Mouse (Mus musculus) erythroblast, adult 5-6 weeks (primary cell): ENCODE measurements around the gene Mmp15. TPM values are rescaled to one million over a fixed set of nuclear protein-coding genes. Genes with fewer than 3 reads are reported as not detected.
"Not testable (repeated sequence)": the region's sequence is repeated elsewhere in the genome, so short reads cannot be mapped to it uniquely, and the experiment has no call there.

ENCODE experiments used
- ATAC-seq: replicated peaks from 2 replicates; pipeline ENCODE4 v1.8.0; 2016; ENCODE audit warnings: moderate number of reproducible peaks, mild to moderate bottlenecking, moderate TSS enrichment, inconsistent platforms; ENCODE audit not compliant: poor library complexity, low FRiP score, severe bottlenecking
- total RNA-seq, 2 experiments: library from RNA; stranded (forward) in 1 of 2; stranded (reverse) in 1 of 2; fragments of 150-400 nt in 1 of 2; fragments of 200-764, 138-1000 nt in 1 of 2; gene quantifications; 2 replicates each; pipeline versions ENCODE4 v1.2.3 to v1.2.4; 2015 to 2017; ENCODE audit warnings: low replicate concordance in 2 of 2

Gene Mmp15
- total RNA-seq, 2 experiments from 2014 or later = not detected

- ATAC-seq = no peak
These were observed 22.4 kb downstream of the Mmp15 start for GRCm38 (mm10) chr8:95374429-95374828.

GRCm38 (mm10) chr8:95375374-95375930 lies 23.4 kb downstream of the Mmp15 start:
- ATAC-seq = no peak

DNA sequence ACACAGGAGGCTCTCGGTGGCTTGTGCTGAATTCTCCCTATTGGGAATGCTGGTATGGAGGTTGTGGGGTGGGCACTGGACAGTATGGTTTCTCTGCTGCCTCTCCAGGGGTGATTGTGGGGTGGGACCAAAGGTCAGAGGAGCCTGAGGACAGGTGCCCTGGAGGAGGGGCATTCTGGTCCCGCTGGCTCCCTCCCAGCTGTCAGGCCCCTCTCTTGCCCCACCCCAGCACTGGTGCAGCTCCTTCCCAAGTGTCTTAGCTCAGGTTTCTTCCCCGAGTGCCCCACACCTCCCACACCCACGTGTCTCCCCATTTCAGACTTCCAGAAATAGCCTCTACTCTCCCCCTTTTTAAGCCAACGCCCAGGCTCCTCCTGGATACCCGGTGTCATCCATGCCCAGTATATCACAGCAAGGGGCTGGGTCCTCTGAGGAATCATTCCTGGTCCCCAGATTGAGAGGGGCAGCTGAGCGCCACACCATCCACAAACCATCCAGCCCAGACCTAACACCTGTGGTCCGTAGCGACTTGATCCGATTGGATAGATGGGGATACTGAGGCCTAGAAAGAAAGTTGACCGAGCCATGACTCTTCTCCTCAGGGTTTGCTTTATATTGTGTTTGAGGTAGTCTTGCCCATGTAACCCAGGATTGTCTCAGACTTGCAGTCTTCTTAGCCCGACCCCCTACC lies 24.4 kb downstream of the Mmp15 start:
- ATAC-seq = no peak

GRCm38 (mm10) chr8:95377101-95377500 lies 25.0 kb downstream of the Mmp15 start:
- no peak for ATAC-seq

GRCm38 (mm10) chr8:95377863-95378291 lies 25.8 kb downstream of the Mmp15 start:
- no peak for ATAC-seq

- ATAC-seq = not testable (repeated sequence)
These were observed 26.9 kb downstream of the Mmp15 start for GRCm38 (mm10) chr8:95378928-95379327.

DNA sequence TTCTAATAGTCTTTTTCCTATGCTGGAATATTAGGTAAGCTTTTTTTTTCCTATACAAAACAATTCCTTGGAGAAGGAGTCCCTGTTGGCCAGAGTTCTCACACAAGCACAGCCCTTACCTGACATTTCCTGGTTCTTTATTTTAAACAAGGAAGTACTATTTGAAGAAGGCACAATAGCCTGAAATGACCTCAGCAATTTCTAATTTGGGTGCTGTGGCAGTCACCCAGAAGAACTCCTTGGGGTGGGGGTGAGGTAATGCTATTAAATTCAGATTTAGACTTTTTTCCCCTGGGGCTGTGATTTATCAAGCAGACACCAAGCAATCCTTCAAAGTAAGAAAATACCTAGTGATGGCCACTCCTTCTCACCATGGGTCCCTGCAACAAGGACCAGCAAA lies 28.9 kb downstream of the Mmp15 start:
- no peak for ATAC-seq

- no peak for ATAC-seq
These were observed 29.5 kb downstream of the Mmp15 start for GRCm38 (mm10) chr8:95381595-95381994.

DNA sequence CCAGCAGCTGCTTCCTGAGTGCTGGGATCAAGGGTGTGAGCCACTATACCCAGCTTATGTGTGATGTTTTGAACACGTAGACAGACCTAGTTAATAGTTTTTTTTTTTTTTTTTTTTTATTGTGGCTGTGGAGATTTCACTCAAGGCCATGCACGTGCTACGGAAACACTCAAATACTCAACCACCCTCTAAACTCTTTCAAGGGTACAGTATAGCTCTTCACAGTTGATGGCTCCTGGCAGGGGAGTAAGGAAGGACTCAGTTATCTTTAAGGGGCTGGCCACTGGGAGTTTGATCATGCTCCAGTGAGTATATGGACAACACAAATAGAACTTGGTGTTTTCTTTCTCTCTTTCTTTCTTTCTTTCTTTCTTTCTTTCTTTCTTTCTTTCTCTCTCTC lies 32.4 kb downstream of the Mmp15 start:
- ATAC-seq = no peak

GRCm38 (mm10) chr8:95386037-95386436 lies 34.0 kb downstream of the Mmp15 start:
- ATAC-seq = no peak

DNA sequence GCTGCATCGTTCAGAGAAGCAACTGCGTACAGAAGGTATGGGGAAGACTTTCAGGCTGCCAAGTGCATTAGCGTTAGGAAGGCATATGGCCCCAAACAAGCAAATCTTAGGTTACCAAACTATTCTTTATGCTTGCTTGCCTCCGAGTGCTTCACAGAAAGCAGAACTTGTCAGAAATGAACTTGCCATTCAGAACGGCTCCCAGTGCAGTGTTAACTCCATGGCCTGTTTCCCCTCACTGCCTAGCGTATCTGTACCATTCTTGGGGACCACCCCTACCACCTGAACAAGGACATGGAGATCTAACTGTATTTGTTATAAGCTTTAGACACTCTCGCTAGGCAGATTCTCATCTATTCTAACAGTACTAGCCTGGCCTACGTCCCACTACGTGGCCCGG lies 35.2 kb downstream of the Mmp15 start:
- no peak for ATAC-seq

DNA sequence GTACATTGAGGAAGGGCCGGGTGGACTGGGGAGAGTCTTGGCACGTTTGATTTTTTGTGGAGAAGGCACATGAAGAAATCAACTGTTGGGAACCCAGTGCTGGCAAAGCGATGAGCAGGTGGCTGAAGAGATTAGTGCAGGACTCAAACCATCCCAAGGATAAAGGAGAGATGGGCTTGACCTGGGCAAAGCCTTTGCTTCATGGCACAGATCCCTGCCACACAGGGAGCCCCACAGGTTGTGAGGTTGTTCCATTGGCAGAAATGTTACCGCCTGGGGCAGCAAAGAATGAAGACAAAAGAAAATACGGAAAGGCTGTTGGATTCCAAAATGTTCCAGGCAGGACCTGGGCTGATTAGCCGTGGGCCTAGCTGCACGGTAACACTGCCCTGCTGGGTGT lies 35.9 kb downstream of the Mmp15 start:
- ATAC-seq = no peak

- ATAC-seq = no peak
These were observed 38.2 kb downstream of the Mmp15 start for GRCm38 (mm10) chr8:95390312-95390711.

GRCm38 (mm10) chr8:95391101-95391500 lies 39.0 kb downstream of the Mmp15 start:
- ATAC-seq = no peak

DNA sequence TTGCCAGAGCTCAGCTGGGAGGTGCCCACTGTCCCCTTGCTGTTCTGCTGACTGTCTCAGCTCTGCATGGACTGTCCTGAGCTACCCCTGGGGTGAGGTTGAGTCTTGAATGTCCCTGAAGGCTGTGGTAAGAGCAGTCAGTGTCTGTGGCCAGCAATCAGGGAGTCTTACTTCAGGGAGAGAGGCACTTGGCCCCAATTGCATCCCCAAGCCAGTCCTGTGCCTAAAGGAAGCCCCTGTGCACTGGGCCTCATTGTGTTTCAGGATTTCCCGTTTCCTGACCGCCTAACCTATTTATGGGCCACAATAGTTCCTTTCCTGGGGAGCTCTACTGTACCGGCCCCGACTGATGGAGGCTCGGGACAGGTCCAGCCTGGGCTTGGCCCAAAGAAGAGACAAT lies 40.5 kb downstream of the Mmp15 start:
- no peak for ATAC-seq

- ATAC-seq = no peak
These were observed 43.3 kb downstream of the Mmp15 start for GRCm38 (mm10) chr8:95395186-95395918.

DNA sequence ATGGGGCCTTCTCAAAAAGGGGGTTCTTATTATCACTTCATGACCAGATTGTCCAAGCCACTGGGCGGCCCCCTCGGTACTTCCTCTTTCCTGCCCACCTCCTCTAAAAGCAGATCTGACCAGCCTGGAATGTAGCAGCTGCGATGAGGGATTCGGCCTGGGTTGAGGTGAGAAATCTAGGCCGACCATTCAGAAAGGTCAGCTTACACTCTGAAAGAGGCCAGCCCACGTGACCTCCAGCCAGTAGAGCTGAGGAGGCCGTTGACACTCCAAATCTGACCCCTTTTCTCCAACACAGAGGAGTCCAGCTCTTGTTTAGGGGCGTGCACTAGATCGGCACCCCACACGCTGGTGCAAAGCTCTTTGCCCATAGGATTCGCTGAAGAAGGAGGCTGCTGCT lies 44.7 kb downstream of the Mmp15 start:
- no peak for ATAC-seq

- no peak for ATAC-seq
These were observed 45.1 kb downstream of the Mmp15 start for GRCm38 (mm10) chr8:95397201-95397600.

DNA sequence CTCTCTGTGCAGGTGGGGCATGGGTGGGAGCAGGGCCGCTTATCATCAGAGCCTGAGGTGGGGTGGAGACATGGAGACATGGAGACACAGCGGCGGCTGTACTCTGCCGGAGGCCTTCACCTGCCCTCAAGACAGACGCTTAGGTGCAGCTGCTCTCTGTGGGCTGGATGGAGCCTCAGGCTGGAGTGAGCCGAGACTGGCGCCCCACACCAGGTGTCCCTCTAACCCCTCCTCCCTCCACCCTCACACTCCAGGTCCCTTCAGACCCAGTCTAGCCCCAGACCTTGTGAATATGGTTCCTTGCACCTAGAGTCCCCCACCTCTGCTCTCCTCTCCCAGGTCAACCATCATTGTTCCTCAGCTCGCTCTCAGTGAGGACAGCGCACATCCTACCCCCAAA lies 47.1 kb downstream of the Mmp15 start:
- peak; percentile 27; the same call in 1 of the 2 replicates for ATAC-seq

DNA sequence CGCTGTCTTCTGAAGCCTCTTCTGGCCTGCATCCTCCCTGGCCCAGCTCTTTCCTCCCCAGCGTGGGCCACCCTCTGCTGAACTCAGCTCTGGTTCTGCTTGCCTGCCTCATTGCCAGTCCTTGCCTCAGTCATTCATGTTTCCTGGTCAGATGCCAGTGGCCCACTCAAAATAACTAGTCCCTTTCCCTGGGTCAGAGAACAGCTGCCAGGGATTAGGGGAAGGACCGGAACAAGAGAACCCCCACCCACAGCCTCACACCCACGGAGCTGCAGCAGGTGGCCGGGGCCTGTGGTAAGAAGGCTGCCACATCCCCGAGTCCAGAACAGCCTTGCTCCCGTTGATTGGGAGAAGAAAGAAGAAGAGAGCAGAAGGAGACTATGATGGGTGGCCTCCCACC lies 49.0 kb downstream of the Mmp15 start:
- no peak for ATAC-seq

GRCm38 (mm10) chr8:95409518-95409917 lies 57.5 kb downstream of the Mmp15 start:
- no peak for ATAC-seq
